Mouse (Mus musculus) gastrocnemius, postnatal 10 days (tissue): Measurements from ENCODE around the gene Rilp. TPM values are rescaled to one million over a fixed set of nuclear protein-coding genes. Genes with fewer than 3 reads are reported as not detected.
"Not testable (repeated sequence)": the region's sequence is repeated elsewhere in the genome, so short reads cannot be mapped to it uniquely, and the experiment has no call there.

Experiments used
- DNase-seq: peaks from one replicate; pipeline ENCODE4 v3.0.0; 2021; ENCODE audit warnings: mixed read lengths
- total RNA-seq, 2 experiments: library from RNA; stranded (reverse); gene quantifications; 2 replicates each; pipeline ENCODE4 v1.2.3; 2021

Gene Rilp
- total RNA-seq, 2 experiments from 2014 or later: 25.5 to 32.6 TPM

DNA sequence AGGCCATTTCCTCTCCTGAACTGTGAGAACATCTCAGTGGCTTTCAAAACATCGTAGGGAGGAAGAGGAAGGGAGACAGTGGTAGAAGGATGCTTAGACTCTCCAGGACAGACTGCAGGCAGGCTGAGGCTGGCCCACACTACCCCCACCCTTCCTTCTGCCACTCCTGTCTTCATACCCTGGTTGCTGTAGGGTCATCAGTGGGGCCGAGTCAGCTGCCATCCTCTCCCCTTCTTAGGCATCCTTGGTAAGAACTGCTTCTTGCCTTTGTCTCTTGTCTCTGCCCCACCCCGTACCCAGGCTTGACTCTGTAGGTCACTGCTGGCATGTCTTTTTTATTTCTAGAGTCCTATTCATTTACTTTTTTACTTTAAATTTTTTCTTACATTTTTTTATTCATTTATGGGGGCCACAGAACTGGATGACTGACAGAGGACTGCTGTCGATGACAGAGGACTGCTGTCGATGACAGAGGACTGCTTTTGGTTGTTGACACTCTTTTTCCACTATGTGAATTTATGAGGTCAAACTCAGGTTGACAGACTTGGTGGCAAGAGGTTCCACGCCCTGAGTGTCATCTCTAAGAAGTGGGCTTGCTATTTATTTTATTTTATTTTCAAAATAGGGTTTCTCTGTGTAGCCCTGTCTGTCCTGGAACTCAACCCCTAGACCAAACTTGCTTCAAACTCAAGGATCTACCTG, 23.6 kb downstream of the Rilp start:
- DNase-seq: no peak

DNA sequence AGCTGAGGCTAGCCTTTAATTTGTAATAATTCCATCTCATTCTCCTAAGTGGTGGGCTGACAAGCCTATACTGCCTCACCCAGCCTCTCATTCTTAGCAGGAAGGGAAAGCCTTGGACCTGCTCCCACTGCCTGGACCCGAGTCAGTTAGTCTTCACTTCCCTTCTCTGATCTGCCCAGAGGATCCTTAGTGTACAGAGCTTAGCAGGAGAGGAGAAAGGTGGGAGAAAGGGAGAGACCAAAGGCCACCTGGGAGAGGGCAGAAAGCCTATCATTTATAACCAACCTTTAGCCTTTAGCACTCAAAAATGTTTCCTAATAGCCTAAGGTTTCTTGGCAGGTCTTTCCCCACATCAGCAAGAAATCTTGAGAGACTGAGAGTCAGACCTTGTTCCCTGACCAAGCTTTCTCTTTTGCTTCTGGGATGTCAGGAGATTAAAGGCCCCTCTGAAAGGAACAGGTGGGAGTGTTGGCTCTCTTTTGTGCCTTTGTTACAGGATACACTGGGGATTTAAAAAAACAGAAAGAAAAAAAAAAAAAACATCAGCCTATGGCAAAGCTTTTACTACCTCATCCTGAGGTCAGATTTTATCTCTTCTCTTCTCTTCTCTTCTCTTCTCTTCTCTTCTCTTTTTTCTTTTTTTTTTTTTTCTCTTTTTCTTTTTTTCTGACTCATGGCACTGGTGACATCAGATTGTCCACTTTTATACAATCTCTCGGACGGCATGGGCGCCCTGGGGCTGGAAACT, 24.6 kb downstream of the Rilp start:
- DNase-seq: no peak

DNA sequence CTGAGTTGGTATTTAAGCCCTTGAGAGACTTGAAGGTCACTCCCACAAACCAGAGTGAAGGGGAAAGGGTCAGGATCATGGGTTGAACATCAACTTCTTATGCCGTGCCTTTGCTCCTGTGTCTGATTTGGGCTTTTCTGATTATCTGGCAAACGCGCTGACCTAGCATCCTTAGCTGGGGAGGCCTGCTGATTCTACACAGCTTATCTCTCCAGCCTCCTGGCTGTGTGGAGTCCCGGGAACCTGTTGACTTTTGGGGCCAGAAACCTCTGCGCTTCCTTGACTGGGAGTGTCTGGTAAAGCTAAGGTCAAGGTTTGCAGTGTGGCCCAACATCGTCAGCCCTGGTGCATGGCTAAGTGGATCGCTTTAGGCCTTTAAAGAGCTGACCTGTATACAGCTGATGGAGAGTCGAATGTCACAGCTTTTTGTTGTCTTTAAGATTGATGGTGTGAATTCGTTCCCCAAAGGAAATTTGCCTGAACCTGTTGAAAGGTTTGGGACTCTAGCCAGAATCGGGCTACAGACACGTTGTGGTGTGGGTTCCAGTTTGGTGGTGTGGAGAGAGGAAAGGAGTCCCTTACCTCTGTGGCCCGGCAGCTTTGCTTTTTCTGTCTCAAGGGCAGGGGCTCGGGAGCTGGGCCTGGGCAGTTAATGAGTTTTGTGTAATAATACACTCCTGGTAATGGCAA, 25.4 kb downstream of the Rilp start:
- DNase-seq: no peak

DNA sequence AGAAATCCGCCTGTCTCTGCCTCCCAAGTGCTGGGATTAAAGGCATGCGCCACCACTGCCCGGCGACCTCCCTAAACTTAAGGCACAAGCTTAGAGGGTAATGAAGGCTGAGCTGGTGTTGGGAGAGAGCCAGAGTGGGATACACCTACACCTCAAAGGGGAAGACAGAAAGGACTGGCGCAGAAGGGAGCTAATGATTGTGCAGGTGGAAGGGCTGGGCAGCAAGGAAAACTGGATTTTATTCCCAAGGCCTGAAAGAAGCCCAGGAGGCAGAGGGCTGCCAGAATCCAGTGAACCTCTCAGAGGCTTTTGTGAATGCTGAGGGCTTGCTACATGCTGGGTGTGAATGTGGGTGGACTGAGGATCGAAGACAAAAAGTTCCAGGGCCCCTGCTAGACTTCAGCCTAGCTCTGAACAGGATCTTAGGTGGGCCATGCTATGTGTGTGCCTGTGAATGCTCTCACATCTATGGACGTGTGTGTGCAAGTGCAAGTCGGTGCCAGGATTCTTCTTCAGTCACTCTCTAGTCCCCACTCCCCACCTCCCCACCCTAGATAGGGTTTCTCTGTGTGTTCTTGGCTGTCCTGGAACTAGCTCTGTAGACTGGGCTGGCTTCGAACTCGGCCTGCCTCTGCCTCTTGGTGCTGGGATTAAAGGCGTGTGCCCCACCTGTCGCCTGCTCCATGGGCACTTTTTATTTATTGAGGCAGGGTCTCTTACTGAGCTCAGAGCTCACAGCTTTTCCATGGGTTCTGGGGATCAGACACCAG, 26.5 kb downstream of the Rilp start:
- DNase-seq: no peak

DNA sequence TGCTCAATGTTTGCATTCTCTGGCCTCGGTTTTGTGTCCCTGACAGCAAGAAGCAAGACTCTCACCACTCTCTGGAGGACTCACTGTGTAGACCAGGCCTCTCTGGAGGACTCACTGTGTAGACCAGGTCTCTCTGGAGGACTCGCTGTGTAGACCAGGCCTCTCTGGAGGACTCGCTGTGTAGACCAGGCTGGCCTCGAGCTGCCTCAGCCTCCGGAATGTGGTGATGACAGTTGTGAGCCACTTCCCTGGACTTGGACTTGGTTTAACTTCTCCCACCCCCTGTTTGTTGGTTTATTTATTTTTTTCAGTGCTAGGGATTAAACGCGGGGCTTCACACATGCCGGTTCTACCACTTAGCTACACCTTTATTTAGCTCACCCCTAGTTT, 27.1 kb downstream of the Rilp start:
- no peak for DNase-seq

DNA sequence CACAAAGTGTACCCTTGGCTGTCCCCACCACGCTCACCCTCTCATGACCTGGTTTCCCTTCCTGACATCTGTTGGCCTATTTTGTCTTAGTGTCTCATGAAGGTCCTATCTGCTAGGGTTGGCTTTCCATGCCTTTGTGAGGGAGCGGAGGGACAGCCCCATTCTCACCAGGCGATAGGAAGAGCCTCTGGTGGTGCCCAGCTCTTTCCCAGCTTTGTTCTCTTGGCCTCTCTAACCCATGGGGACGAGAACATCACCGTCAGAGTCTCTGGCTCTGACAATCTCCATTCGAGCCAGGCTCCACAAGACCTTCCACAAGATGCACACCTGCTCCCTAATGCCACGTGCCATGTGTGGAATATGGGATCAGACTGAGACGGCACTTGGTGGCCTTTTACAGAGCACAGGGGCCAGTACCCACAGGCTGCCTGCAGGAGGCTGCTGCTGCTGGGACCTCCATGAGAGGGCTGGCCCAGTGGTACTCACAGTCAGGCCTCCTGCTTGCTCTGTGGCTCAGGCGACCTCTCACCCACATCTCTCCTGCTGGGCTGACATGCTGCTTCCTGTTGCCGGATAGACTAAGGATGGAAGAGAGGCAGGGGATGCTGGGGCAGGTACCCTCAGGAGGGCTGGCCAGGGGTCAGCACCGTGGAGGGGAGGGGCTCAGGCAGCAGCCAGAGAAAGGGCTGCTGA, 27.7 kb downstream of the Rilp start:
- DNase-seq: no peak

DNA sequence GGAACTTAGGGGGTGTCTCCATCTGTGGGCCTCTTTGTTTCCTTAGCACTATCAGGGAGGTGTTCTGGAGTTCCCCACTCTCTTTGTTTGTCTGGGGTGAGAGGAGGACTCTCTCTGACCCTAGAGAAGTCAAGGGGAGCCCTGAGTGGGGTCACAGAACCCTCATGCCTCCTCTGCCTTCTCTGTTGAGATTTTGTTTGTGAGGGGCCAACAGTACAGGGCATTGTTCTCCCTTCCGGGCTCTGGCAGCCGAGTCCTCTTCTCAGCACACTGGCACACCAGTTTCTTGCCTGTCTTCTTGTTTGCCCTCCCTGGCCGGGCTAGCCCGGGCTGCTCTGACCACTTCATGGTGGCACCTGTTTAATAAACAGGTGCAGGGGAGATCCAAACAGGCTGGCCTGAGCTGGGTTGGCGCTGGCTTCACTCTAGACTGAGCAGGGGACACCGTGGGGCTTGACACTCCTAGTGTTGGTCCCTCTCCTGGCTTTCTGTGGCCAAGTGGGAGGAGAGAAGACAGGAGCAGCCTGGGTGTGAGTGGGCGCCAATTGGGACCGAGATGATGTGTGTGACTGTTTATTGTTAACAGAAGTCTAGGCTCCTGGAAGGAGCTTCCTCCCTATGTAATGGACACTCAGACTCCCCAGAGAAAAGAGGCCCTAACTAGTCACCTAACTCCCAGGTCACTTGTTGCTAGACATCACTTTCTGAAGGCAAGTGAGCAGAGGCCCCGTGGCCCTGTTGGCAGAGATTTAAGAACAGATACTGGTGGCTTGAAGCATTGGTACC, 28.5 kb downstream of the Rilp start:
- DNase-seq: no peak

DNA sequence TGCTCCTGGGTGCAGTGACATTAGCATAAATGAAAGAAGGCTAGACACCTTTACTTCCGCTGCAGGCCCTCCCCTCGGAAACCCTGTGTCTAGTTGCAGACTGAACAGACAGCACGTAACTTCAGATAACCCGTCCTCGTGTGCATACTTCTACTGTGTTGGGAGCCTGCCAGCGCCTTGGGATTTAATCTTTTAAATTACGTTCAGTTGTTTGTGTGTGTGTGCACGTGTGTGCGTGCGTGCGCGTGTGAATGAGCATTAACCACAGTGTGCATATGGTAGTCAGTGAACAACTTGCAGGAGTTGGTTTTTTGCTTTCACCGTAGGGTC, 29.0 kb downstream of the Rilp start:
- DNase-seq: no peak

DNA sequence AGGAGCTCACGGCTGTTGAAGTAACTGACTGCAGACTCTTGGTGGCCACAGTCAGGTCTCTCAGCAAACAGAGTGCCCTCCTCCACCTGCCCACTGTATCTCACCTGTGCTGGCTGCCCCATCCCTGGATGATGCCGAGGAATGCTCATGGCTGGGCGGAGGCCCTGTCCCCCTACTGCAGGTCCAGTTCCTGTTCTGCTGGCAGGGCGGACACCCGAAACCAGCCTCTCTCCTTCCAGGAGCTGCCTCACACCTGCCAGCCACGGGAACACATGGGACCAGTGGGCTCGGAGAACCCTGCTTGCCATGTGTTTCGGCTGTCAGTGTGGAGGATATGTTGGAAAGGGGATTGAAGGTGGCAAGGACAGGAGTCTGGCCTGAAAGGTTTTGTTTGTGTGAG, 30.3 kb downstream of the Rilp start:
- no peak for DNase-seq

DNA sequence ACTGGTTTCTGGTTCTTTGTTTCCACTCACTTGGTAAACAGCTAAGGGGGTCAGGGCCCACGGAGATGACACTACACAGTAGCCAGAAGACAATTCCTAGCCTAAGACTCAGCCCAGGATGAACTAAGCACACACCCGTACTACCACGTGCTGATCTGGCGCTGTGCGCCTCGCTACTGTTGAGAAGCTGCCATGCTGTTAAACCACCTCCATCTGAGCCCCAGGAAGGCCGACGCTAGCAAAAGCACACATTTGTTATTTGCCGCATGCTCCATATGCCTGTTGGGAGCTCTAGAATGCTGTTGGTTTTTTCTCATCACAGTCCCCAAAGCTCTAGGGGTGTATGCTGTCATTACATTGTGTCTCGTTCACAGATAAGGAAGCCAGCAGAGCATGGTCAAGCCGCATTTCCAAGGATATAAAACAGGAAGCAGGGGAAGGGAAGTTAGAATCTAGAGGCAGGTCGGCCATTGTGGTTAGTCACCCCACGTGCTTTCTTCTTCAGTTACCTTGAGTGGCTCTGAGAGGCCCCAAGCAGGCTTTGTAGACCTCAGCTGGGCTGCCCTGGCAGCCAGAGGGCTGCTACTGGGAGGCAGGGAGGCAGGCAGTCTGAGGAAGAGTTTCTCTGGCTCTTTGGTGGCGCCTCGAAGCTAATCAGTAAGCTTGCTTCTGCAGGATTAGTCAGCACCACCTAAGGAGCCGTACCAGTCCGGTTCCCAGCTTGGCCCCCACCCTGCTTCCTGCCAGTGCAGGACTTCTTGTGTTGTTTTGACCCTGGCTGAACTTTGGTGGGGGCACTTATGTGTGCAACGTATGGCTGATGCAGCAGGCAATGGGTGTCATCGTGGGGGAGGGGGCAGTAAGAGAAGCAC, 31.1 kb downstream of the Rilp start:
- no peak for DNase-seq

DNA sequence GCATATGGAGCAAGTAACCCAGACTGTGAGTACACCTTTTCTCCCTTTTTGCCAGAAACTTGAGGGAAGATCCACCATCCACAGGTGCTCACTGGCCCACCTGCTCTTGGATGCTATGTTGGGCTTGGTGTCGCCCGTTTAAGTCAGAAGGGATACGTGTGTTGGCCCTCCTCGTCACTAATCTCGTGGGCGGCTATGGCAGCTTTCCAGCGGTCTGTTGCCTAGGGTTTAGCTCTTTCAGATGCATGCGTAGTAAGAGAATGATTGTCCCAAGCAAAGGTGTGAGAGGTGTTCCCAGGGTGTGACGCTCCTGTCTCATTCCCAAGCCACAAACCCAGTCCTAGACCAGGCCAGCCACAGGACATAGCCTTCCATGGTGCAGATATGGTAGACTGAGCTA, 34.8 kb downstream of the Rilp start:
- no peak for DNase-seq

DNA sequence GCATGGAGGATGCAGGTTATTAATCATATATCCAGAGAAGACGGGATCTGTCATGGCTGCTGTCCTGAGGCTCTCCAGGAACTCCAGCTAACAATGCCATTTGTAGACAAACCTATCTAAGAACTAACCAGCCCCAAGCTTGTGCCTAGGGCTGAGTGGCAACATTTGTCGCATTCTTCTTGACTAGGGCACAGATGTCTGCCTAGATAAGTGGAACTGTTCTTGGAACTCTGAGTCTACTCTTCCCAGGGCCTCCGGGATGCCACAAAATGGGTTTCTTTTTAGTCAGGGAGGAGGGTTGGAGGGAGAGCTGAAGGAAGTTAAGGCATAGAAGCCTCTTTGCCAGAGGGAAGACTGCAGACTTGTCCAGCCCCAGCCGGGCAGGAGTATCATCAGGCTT, 36.2 kb downstream of the Rilp start:
- DNase-seq: no peak

DNA sequence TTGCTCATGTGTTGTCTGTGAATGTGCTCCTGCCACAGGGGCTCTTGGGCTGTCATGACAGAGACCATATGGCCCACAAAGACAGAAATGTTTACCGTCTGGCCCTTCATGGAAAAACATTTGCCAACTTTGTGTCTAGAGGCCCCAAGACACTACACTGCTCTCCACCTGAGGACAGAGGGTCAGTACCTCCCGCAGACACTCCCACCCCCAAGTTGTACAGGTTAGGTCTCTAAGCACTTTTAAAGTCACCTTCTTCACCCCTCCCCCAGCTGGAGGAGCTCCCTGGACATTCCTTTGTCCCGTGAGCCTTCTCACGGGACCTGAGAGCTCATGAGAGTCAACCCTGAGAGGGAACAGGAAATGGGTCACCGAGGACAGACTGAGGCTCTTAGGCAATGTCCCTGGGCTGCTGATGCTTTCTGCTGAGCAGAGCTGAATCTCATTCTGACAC, 39.8 kb downstream of the Rilp start:
- no peak for DNase-seq

DNA sequence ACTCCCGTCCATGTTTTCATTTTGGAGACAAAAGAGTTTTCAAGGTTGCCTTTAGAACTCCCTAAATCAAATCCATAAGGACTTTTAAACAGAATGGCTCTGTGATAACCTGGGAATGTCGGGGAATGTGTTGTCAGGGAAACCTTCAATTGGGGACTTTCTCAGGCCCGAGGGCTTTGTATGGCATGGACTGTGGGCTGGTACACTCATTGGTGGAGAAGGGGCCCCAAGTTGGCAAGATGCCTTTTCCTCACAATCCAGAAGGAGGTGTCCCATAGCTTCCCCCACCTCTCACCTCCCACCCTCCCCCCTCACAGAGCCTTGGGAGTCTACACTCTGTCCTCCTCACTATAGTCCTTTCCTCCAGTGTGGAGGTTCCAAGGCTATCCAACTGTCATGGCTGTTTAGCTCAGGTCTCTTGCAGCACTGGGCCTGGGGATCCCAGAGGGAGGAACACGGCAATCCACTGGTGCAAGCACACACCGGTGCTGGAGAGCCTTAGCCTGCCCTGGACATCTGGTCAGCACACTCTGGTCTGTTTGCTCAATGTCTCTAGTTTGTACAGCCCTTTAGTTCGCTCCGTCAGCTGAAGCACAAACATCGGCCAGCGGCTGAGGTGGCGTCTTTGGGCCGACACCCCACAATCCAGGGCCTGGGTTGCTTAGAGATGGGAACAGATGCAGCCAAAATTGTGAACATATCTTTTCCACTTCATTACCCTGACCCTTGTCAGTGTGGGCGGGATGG, 40.5 kb downstream of the Rilp start:
- no peak for DNase-seq

DNA sequence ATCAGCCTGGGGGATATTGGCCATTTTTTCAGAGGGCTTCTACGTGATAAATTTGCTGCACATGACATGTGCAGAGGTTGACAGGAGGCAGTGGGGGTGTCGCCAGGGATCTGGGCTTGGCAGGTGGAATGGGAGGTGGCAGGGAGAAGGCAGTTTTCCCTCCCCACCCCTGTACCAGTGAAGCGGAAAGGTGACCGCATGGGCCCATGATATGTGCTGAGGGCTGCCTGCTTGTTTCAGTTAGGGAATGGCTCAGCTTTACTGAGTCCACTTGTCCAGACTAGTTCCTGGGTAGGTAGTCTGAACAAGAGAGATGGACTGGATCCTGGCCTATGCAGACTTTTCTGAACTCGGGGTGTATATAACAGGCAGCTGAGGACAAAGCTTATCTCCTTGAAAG, 41.4 kb downstream of the Rilp start:
- no peak for DNase-seq

DNA sequence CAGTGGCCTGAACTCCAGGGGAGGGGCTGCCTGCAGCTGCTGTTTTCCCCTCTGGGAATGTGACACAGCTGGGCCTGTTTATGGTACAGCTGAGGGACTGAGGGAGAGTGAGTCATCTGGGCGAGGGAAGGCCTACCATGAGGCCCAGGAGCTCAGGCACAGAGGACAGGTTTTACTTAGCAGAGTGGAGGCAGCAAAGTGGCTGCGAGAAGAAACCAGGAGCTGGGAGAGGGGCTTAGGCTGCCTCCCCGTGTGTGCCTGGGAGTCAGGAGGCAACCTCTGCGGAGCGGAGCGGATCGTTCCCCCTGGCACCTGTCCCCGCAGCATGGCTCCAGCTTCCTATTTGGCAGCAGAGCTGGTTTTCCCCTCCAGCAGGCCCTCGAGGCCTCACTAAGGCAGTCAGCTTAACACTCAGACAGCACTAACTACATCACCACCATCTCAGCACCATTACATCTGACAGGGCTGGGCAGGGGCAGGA, 42.1 kb downstream of the Rilp start:
- peak; percentile 66 for DNase-seq

DNA sequence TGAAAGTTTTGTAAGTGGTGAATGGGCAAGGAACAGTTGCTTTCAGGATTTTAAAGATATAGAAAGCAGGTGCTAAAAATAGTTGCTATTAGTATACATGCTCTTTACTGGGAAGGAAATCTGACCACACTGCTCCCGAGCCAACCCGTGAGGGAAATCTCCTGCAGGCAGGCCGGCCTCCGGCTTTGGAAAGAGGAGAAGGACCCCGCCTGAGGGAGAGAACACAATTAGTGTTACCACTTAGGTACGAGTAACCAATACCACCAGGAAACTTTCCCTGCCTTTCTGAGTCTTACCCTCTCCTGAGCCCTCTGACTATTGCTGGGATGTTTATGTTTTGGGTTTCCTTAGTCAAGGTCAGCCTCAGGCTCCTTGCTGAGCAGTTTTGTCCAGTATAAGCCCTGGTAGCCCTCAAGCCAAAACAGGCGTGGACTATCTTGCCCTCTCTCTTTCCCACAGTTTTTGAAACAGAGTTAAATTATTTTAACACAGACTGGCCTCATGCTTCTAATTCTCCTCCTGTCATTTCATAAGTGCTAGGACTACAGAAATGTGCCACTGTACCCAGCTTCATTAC, 43.1 kb downstream of the Rilp start:
- no peak for DNase-seq

DNA sequence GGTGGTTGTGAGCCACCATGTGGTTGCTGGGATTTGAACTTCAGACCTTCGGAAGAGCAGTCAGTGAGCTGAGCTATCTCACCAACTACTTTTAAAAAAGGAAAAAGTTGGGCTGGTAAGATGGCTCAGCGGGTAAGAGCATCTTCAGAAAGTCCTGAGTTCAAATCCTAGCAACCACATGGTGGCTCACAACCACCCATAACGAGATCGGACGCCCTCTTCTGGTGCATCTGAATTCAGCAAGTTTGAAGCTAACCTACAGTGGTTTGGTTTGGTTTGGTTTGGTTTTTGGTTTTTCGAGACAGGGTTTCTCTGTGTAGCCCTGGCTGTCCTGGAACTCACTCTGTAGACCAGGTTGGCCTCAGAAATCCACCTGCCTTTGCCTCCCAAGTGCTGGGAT, 46.1 kb downstream of the Rilp start:
- not testable (repeated sequence) for DNase-seq

DNA sequence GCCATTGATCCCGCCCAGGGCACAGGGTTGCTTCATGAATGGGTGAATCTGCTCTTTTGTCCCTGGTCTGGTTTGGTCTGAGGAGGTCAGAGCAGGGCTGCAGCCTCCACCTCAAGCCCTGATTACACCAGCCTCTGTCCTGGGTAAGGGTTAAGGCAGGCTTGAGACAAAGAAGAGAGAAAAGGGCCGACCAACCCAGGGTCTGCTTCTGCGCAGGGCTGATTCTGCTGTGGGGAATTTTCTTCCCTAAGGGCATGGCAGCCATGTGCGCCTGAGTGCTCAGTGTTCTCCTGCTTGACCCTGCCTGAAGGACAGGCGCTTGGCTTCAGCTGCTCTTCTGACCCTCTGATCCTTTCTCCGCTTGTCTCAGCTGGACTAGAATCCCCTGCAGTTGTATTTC, 47.2 kb downstream of the Rilp start:
- DNase-seq: no peak
